Mouse (Mus musculus) heart, adult 18-20 months (tissue): ENCODE results near the gene Sema3e. TPM values are rescaled to one million over a fixed set of nuclear protein-coding genes. Genes with fewer than 3 reads are reported as not detected.
A peak's percentile ranks its signal among the peaks of the same experiment; 100 is the strongest.

Experiments used
- DNase-seq, 2 experiments: peaks; one replicate each; pipeline ENCODE4 v3.0.0; 2021 to 2022; ENCODE audit warnings: mixed read lengths in 1 of 2
- total RNA-seq, 2 experiments: library from RNA; stranded (reverse); gene quantifications; 2 replicates each; pipeline ENCODE4 v1.2.3; 2021

Gene Sema3e
- total RNA-seq, 2 experiments from 2014 or later: 0.12 to 0.49 TPM

- DNase-seq: no peak
These were observed 191.1 kb downstream of the Sema3e start for GRCm38 (mm10) chr5:14216211-14216610.

GRCm38 (mm10) chr5:14218677-14219076, 193.6 kb downstream of the Sema3e start:
- no peak for DNase-seq

GRCm38 (mm10) chr5:14224509-14224908, 199.4 kb downstream of the Sema3e start:
- DNase-seq: no peak

GRCm38 (mm10) chr5:14231027-14231426, 206.0 kb downstream of the Sema3e start:
- no peak for DNase-seq

GRCm38 (mm10) chr5:14252583-14252982, 227.5 kb downstream of the Sema3e start:
- DNase-seq: peak in 1 of 2 experiments; percentile 9

- peak in 1 of 2 experiments; percentile 2 for DNase-seq
These were observed 228.3 kb downstream of the Sema3e start for GRCm38 (mm10) chr5:14253328-14253727.

- DNase-seq: no peak
These were observed 235.1 kb downstream of the Sema3e start for GRCm38 (mm10) chr5:14260156-14260555.

GRCm38 (mm10) chr5:14267400-14267799, 242.3 kb downstream of the Sema3e start:
- DNase-seq: no peak

Other genes with a start within 250 kb of the Sema3e start
- gene Speer3, start 233.7 kb upstream of the Sema3e start, total RNA-seq: not detected